Mouse (Mus musculus): ENCODE measurements around the gene N4bp2.
A peak's percentile ranks its signal among the peaks of the same experiment; 100 is the strongest.
"Not testable (repeated sequence)": the region's sequence is repeated elsewhere in the genome, so short reads cannot be mapped to it uniquely, and the experiment has no call there.

N4bp2 gene

GRCm38 (mm10) chr5:65764786-65765634 is 1.7 kb downstream of the N4bp2 start:
- DNase-seq, result peak; percentile 94

DNA sequence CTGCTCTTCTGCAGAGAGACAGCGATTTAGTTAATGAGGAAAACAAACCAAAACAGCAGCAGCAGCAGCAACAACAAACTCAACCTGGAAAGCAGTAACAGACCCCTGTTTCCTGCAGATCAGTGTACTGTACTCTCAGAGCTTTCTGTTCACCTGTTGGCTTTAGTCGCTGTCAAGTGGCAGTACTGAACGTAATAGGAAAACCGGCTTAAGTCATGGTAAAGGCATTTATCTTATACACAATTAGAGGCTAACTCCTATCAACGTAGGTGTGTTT is 2.3 kb downstream of the N4bp2 start:
- no peak for DNase-seq

- DNase-seq, result no peak
Observed at GRCm38 (mm10) chr5:65768007-65768406, 4.7 kb downstream of the N4bp2 start.

GRCm38 (mm10) chr5:65770065-65770464 is 6.7 kb downstream of the N4bp2 start:
- DNase-seq, result no peak

- no peak for DNase-seq
Observed at GRCm38 (mm10) chr5:65770493-65770892, 7.2 kb downstream of the N4bp2 start.

- DNase-seq, result not testable (repeated sequence)
Observed at GRCm38 (mm10) chr5:65773957-65774356, 10.6 kb downstream of the N4bp2 start.

- DNase-seq, result no peak
Observed at GRCm38 (mm10) chr5:65776166-65776565, 12.8 kb downstream of the N4bp2 start.

- no peak for DNase-seq
Observed at GRCm38 (mm10) chr5:65776907-65777306, 13.6 kb downstream of the N4bp2 start.

GRCm38 (mm10) chr5:65778986-65779385 is 15.7 kb downstream of the N4bp2 start:
- DNase-seq, result not testable (repeated sequence)

GRCm38 (mm10) chr5:65779401-65780063 is 16.2 kb downstream of the N4bp2 start:
- DNase-seq, result no peak

DNA sequence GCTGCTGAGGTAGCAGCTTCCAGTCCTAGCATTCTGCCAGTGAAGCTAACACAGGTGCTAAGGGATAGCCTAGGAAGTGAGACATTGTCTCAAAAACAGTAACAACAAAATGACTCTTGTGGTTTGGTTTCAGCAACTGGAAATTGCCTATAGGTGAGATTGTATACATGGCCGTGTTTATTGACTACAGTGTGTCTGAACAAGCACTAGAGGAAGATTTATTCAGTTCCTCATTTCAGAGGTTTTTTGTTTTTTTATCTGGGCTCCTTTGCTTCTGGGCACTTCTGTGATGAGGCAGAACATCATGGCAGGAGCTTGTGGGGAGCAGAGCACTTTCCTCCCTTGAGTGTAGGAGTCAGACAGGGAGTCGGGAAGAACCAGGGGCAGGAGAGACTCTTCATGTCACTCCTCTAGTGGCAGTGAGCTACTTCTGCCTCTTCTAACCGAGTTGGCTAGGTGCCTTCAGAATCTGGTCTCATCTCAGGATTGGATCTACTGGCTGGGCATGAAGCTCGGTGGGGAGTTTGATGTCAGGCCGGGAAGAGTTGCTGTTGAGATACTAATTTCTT is 17.9 kb downstream of the N4bp2 start:
- no peak for DNase-seq

GRCm38 (mm10) chr5:65781769-65782715 is 18.7 kb downstream of the N4bp2 start:
- no peak for DNase-seq

- DNase-seq, result peak; percentile 6
Observed at GRCm38 (mm10) chr5:65790604-65791225, 27.4 kb downstream of the N4bp2 start.

DNA sequence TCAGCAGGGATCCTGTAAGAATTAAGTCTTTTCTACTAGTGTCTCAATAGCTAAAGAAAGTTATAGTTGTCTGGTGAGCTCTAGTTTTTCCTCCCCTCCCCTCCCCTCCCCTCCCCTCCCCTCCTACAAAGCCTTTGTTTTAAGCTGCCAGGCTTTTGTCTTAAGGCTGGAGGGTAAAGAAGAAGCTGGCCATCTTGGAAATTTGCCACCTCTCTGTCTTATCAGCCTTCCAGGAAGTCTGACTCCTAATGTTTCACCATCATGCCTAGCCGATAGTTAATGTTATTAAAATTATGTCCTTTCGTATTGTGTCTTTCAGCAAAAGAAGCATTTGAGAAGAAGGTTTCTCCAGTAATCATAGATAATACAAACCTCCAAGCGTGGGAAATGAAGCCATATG is 30.9 kb downstream of the N4bp2 start:
- DNase-seq, result no peak

GRCm38 (mm10) chr5:65794702-65795101 is 31.4 kb downstream of the N4bp2 start:
- no peak for DNase-seq

DNA sequence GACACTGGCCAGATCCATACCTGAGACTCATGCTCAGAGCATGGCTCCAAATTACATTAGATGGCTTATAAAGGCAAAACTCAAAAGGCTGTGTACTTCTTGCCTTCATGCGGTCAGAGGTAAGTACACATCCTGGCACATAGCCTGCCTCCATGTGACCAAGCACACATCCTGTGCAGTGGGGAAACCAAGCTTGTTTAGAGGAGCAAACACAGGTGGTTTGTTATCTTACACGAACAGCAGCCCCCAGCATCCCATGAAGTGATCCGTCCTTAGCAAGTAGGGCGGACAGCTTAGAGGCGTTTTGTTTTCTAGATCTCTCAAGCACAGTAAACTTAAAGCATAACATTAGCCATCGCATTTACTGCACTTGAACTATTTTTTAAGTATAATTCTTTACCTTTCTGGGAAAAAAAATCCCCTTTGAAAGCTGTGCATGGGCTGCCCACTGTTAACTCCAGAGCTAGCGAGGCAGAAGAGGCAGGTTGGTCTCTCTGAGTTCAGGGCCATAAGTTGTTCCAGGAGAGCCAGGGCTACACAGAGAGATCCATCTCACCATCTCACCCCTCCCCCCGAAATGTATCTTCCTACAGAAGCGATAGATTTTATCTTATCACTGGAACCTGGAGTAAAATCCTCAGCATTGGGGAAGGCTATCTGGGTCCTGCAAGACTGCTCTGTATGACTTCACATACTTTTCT is 32.1 kb downstream of the N4bp2 start:
- DNase-seq, result no peak

GRCm38 (mm10) chr5:65795994-65796298 is 32.6 kb downstream of the N4bp2 start:
- no peak for DNase-seq

DNA sequence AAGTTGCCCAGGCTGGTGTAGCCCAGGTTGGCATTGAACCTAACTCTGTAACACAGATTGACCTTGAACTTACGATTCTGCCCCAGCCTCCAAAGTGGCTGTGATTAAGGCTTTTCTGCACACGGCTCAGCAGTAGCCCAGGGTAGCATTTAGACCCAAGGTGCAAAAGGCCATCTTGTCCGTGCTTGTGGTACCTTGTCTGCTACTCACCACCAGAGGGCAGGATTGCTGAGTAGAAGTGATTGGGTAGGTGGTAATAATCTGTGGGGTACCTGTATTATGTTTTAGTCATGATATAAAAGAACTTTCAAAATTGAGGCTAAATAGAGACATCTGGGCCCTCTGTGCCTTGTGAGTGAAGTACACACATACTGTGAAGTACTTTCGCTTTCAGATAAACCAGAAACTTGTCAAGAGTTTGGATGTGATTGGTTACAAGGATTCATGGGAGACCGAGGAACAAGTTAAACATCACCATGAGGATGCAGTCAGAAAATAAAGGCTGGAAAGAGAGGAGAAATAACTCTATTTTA is 60.3 kb downstream of the N4bp2 start:
- DNase-seq, result peak; percentile 57

- DNase-seq, result no peak
Observed at GRCm38 (mm10) chr5:65826476-65826875, 63.2 kb downstream of the N4bp2 start.

- DNase-seq, result no peak
Observed at GRCm38 (mm10) chr5:65827102-65827501, 63.8 kb downstream of the N4bp2 start.

GRCm38 (mm10) chr5:65828261-65828660 is 64.9 kb downstream of the N4bp2 start:
- DNase-seq, result no peak

GRCm38 (mm10) chr5:65829059-65829458 is 65.7 kb downstream of the N4bp2 start:
- no peak for DNase-seq
